Mouse (Mus musculus) brain, embryonic 18.5 days (tissue): Measurements from ENCODE around the gene Ttyh1.

Experiments used
- DNase-seq: peaks from one replicate; pipeline ENCODE4 v3.0.0-alpha.2; 2012; ENCODE audit warnings: low read depth, low spot score

Ttyh1 gene

GRCm38 (mm10) chr7:4119344-4119902, at the start of gene Ttyh1:
TSS of gene Ttyh1 (plus strand) at chr7:4119408.
- DNase-seq: no peak

GRCm38 (mm10) chr7:4071066-4071465, 48.1 kb upstream of the Ttyh1 start:
- no peak for DNase-seq

GRCm38 (mm10) chr7:4073144-4073543, 46.1 kb upstream of the Ttyh1 start:
- DNase-seq: no peak

DNA sequence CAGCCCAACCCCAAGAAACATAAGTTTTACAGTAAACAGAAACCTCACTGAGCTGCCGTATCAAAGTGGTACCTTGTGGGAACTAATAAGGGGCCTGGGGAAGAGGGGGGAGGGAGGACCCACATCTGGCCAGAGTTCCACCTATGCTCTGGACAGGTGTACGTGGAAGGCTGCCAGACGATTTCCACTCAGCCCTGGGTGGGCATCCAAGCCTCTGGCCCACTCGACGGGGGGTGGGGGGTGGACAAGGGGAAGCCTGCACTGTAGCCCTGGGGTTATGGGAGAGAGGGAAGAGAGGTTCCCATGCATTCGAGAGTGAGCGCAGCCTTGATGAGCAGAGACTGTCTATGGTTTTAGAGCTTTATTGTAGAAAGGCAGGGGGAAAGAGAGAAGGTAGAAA, 39.7 kb upstream of the Ttyh1 start:
- DNase-seq: no peak

GRCm38 (mm10) chr7:4080552-4080951, 38.7 kb upstream of the Ttyh1 start:
- DNase-seq: no peak

GRCm38 (mm10) chr7:4081706-4082105, 37.5 kb upstream of the Ttyh1 start:
- no peak for DNase-seq

DNA sequence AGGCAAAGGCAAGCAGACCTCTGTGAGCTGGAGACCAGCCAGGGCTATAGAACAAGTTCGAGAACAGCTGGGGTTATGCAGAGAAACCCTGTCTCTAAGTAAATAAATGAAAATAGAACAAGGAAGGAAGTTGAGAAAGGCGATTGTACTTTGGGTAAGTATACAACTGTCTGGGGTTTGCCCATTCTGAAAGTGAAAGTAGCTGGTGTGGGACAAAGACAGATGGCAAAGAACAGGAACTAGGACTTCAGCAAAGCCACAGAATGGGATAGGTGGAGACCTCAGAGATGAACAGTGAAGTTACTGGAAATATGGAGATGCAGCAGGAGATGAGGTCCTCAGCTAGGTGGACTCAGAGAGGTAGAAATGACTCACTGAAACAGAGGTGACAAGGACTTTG, 36.4 kb upstream of the Ttyh1 start:
- DNase-seq: no peak

GRCm38 (mm10) chr7:4084161-4084560, 35.0 kb upstream of the Ttyh1 start:
- no peak for DNase-seq

DNA sequence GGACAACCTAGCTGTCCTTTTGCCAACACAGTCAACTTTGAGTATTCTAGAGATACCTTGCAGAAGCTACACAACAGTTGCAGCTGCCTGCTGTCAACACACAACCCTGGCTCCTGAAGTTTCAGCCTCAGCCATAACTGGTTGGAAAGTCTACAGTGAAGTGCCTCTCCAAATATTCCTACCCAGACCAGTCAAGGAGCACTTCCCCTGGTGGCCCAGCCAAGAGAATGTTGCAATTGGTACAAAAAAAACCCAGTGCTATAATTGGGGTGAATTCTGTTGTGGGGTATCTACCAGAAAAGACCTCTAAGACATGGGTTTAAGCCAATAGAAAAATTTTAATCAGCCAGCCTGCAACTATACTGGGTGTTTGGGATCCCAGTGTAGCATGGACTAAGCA, 33.6 kb upstream of the Ttyh1 start:
- no peak for DNase-seq

DNA sequence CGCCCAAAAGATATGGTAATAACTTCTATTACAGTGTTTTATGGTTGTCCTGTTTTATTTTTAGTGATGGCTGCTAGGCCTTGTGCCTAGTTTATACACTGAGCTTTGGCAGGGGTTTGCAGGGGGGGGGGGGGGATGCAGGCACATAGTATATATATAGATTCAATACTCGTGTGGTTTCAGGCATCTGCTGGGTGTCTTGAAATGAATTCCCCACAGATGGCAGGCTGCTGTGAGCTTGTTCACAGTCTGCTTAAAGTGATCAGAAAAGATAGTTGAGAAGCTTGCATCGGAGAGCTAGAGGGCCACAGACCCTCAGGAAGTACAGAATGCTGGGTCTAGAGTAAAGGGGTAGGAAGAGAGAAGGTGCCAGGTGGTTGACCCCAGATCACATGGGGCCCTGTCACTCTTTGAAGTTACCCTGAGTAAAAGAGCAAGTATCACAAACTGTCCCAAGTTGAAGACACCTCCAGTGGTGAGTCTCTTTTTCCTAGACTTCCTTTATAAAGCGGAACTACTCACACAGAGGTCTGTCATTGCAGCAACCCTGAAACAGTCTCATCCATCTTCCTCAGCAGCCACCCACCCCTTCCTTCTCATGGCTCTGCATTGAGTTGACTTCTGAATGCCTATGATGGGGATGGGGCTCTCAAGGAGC, 31.8 kb upstream of the Ttyh1 start:
- no peak for DNase-seq

- DNase-seq: no peak
These were observed 31.2 kb upstream of the Ttyh1 start for GRCm38 (mm10) chr7:4087896-4088480.

DNA sequence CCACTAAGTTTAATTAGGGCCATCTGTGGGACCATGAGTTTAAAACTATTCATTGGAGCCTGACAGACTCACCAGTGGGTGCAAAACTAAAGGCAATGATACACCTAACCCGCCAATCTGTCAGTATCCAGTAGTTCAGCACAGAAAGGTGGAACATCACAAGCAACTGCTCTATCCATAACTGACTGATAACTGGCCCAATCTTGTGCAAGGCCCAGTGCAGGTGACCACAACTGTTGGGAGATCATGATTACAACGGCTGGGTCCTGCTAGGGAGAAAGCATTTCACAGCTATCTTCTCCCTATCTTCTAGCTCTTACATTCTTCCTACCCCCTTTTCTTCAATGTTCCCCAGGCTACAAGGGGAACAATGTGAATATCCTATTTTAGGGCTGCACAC, 30.5 kb upstream of the Ttyh1 start:
- DNase-seq: no peak

- no peak for DNase-seq
These were observed 28.0 kb upstream of the Ttyh1 start for GRCm38 (mm10) chr7:4091170-4091569.

DNA sequence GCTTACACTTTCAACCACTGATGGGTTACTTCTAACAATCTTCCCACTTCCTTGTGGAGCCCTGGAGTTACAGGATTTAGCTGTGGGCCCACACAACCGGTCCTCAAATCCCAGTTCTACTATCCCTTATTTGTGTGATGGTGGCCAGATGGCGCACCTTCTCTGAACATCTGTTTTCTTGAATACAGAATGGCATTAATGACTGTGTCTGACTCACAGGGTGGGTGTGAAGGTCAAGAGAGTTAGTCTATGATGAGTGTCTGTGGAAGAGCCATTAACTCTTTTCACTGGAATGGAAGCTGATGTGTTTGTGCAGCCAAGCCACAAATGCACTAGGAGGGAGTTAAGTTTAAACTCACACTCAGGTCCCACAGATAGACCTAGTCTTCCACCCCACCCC, 20.9 kb upstream of the Ttyh1 start:
- DNase-seq: no peak

- DNase-seq: no peak
These were observed 20.4 kb upstream of the Ttyh1 start for GRCm38 (mm10) chr7:4098832-4099231.

DNA sequence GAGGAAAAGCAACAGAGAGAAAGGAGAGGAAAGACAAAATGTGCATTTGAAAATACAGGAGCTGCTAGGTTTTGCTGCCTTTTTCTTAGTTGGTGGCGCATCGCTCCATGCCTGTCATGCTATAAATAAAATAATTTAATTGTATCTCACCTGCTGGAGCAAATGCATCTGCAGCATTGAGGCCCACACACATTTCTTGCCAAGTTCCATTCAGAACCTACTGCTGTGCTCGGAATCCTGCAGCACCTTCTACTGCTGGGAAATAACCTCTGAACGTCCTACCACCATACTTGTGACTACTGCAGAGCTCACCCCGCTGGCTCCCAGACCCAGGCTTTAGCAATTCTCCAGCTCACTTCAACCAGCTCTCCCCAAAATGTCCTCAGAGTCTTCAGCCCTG, 18.1 kb upstream of the Ttyh1 start:
- DNase-seq: no peak

- no peak for DNase-seq
These were observed 15.8 kb upstream of the Ttyh1 start for GRCm38 (mm10) chr7:4103411-4103810.

GRCm38 (mm10) chr7:4111766-4112165, 7.4 kb upstream of the Ttyh1 start:
- DNase-seq: no peak

- no peak for DNase-seq
These were observed 2.0 kb upstream of the Ttyh1 start for GRCm38 (mm10) chr7:4117050-4117814.

- DNase-seq: no peak
These were observed 1.0 kb downstream of the Ttyh1 start for GRCm38 (mm10) chr7:4119976-4120921.

GRCm38 (mm10) chr7:4122076-4122768, 3.0 kb downstream of the Ttyh1 start:
- DNase-seq: no peak
